Mouse (Mus musculus) splenic B cell, adult 2 months (primary cell): ENCODE measurements around the gene Hsf4.
"Not testable (repeated sequence)": the region's sequence is repeated elsewhere in the genome, so short reads cannot be mapped to it uniquely, and the experiment has no call there.

Source experiments
- DNase-seq: peaks from one replicate; pipeline ENCODE4 v3.0.0-alpha.2; 2011; ENCODE audit warnings: low read depth, low spot score
- H3K27me3 ChIP-seq: 2 replicates; pipeline ENCODE4 v1.6.1; 2012; ENCODE audit warnings: mild to moderate bottlenecking, low read length, moderate library complexity, mixed read lengths; ENCODE audit not compliant: control insufficient read depth, poor library complexity, insufficient read depth, severe bottlenecking
- H3K36me3 ChIP-seq: 2 replicates; pipeline ENCODE4 v1.6.1; 2012; ENCODE audit warnings: mild to moderate bottlenecking, low read length, moderate library complexity, mixed read lengths; ENCODE audit not compliant: control insufficient read depth, poor library complexity, insufficient read depth, severe bottlenecking

Gene Hsf4

DNA sequence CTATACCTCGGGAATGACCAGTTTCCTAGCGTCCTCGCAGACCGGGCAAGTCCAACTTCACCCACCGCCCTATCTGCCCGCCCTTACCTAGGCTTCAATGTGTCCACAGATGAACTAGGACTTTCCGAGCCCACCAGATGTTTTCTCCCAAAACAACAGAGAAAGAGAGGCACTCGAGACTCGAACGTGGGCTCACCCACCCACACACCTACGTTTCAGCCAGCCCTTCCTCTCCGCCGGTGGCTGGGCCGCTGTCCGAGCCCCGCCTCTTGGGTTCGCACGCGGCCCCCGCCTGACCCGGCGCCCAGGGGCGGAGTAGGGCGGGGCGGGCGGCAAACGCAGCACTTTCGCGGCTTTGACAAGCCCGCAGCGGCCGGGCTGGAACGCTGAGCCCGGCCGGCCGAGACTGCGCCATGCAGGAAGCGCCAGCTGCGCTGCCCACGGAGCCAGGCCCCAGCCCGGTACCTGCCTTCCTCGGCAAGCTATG lies at the start of gene Hsf4:
Gene Hsf4 (plus strand): TSS at position 341 of the 487 bp plus-strand sequence.
- H3K36me3 ChIP-seq: no peaks in the 10 kb centered on the region
- DNase-seq: peak; percentile 61
- no peaks in the 10 kb centered on the region for H3K27me3 ChIP-seq

DNA sequence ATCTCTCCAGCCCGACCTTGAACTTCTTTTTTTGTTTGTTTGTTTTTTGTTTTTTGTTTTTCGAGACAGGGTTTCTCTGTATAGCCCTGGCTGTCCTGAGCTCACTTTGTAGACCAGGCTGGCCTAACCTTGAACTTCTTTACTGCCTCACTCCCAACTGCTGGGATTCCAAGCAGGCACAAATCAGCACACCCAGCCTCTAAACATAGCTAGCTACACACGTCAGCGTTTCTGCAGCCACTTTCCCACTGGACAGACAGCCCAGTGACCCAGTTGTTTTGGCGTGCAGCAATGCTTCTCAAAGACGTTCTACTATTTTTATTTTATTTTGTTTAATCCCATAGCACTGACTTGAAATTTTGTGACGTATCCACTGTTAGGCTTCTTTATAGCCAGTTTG lies 45.8 kb upstream of the Hsf4 start:
- Histone ChIP-seq H3K36me3 (no peaks in the 10 kb centered on the region), H3K27me3 (no peaks in the 10 kb centered on the region)
- no peak for DNase-seq

DNA sequence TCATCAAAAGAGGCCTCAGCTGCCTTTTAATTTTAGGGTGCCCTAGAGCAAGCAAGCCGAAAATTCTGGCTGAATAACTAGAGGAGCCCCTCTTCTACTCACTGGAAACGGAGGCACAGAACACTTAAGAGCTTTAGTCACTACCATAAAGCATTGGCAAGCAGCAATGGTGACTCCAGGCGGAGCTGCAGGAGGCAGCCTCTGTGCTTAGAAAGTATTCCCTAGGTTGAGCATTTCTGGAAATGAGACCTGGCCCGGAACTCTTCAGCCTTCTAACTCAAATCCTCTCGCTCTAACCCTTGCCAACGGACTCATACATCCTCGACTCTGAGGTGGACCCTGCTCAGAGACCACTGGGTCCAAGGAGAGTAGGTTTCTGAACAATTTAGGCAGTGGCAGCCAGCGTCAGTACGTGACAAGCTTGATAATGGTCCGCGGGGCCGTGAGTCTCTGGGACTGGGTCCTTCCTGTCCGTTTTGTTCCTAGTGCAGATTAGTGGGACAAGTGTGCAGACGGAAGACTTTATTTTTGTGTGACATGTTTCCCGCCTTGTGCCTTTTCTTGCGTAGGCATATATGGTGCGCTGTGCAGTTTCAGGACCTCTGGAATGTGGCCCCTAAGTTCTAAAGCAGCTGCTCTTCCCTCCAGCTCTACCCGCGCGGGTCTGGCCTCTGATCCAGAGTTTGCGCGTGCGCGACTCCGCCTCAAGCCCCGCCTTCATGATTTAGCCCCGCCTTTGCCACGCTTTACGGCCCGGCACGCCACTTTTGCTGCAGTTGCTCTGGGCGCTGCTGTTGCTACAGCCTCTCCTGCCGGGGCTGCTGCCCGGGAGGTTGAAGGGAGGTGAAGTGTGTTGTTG lies 45.0 kb upstream of the Hsf4 start, which contains the start of gene D230025D16Rik:
Gene D230025D16Rik (plus strand): TSS at position 733 of the 859 bp plus-strand sequence.
- DNase-seq: peak; percentile 96
- no peaks in the 10 kb centered on the region for H3K27me3 ChIP-seq
- no peaks in the 10 kb centered on the region for H3K36me3 ChIP-seq

DNA sequence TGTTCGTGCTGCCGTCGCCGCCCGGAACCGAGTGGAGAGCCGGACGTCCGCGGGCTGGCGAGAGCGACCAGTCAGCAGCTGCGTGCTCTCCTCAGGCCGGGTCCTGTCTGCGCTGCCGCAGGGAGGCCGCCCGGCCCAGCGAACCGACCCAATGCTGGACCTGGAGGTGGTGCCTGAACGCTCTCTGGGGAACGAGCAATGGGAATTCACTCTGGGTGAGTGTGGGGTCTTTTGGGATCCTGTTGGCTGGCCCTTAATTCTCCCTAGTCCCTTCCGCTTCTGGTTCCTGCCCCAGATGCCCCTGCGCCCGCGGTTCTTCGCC lies 44.4 kb upstream of the Hsf4 start:
- H3K27me3 ChIP-seq: no peaks in the 10 kb centered on the region

DNA sequence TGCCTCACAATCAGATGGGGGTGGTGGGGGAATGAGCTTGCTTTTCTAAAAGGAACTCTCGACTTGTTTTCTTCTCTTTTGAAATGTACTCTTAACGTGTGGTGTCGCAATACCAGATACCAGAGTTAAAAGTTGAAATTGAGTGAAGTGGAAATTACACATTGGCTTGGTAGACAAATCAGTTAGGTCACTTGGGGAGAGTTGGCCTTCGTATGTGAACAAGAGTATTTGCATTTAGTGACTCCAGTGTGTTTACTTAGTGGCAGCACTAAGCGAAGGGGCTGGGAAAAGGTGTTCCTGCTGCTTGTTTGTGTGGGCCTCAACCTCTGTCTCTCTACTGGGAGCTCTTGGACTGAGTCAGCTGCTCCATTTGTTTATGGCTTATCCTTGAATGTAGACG lies 43.7 kb upstream of the Hsf4 start:
- no peaks in the 10 kb centered on the region for H3K27me3 ChIP-seq
- no peak for DNase-seq

More for the DNA sequence above, 44.4 kb upstream of the Hsf4 start:
- DNase-seq: no peak
- no peaks in the 10 kb centered on the region for H3K36me3 ChIP-seq

DNA sequence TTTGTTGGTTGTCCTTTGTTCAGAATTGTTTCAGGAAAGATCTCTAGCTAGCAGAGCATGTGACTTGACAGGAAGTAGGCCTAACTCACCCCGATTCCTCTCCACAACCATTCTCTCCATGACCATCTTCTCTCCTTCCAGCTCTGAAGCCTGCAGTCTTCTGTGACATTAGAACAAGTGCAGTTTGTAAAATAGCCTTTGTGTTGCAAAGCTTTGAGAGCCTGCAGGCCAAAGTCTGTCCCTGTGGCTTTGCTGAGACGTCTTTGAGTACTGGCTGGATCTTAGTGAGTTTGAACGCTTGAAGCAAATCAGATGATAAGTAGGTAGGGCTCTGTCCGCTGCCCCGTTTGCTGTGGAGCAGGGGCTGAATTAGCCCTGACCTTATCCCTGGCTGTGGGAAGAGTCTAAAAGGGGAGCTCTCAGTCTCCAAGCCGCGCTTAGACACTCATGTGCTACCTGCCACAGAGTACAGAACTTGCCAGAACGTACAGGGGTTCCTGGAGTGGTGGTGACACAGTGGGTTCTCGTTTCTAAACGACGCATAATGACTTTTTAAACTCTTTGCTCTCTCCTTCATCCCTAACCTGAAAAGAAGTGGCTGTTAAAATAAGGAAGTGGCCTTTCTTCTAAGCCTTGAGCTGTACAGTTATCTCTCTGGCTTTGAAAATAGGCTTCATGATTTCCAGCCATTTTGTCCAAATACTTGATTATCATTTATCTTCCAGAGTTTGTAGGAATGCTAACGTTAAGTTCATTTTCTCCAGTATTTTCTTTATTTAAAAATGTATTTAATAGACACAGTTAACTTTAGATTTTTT lies 37.9 kb upstream of the Hsf4 start:
- peaks cover 5% of the 10 kb centered on the region for H3K36me3 ChIP-seq
- H3K27me3 ChIP-seq: no peaks in the 10 kb centered on the region
- no peak for DNase-seq

More for the DNA sequence above, 43.7 kb upstream of the Hsf4 start:
- no peaks in the 10 kb centered on the region for H3K36me3 ChIP-seq

DNA sequence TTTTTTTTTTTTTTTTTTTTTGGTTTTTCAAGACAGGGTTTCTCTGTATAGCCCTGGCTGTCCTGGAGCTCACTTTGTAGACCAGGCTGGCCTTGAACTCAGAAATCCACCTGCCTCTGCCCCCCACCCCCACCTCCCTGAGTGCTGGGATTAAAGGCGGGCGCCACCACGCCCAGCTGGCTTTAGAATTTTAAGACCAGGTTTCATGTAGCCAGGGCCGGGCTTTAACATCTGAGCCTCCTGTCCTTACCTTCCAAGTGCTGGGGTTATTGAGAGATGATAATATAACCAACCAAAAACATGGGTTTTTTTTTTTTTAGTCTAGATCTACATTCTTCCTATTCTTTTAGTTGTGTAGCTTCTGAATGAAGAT lies 37.3 kb upstream of the Hsf4 start:
- H3K27me3 ChIP-seq, H3K36me3 ChIP-seq, DNase-seq: not testable (repeated sequence)

DNA sequence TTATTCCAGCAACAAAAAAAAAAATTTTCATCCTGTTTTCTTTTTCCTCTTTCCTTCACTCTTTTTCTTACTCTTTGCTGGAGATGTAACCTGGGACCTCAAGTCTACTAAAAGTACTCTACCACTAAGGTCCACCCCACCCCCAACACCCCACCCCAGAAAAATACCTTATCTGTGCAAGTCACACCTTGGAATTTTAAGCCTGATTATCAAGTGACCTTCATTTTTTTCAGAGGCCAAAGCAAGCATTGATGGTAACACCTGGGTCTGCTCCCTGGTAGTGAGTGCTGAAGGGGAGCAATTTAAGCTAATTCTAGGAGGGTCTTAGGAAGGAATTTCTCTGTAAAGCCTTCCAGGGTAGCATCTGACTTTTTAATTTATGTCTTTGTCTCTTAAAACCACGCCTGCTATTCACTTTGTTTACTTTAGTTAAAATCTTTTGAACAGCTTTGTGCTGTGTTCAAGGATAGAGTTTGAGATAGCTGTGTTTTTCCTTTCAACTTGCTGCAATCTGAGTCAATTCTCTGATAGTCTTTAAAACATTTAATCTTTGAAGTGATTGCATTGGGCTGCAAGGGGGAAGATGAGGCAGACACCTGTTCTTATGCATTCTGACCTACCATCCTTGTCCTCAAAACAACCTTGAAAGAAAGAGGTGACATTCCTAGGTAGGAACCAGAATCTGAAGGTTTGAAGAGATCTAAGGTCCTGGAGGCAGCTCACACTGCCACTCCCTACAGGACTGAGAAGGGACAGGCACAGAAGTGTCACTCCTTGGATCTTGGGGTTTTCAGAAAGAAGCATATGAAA lies 36.3 kb upstream of the Hsf4 start:
- Histone ChIP-seq H3K36me3 (peaks cover 5% of the 10 kb centered on the region), H3K27me3 (no peaks in the 10 kb centered on the region)
- no peak for DNase-seq

DNA sequence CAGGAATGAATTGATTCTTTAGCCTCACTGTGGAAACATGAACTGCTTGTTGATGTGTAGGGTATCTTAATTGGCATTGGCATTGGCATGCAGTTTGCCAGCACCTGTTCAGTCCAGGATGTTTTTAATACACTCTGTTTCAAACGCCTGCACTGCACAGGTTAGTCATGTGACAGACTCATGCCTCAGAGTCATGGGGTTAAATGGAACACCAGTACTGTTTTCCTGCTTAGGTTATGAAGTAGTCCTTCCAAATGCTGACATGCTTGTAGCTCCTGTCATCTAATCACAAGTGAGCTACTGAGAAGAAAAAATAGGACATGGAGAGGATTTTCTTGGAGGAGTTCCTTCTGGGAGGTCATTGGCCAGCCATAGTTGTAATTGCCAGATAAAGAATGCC lies 34.4 kb upstream of the Hsf4 start:
- DNase-seq: no peak
- H3K27me3 ChIP-seq: no peaks in the 10 kb centered on the region
- peaks cover 5% of the 10 kb centered on the region for H3K36me3 ChIP-seq

DNA sequence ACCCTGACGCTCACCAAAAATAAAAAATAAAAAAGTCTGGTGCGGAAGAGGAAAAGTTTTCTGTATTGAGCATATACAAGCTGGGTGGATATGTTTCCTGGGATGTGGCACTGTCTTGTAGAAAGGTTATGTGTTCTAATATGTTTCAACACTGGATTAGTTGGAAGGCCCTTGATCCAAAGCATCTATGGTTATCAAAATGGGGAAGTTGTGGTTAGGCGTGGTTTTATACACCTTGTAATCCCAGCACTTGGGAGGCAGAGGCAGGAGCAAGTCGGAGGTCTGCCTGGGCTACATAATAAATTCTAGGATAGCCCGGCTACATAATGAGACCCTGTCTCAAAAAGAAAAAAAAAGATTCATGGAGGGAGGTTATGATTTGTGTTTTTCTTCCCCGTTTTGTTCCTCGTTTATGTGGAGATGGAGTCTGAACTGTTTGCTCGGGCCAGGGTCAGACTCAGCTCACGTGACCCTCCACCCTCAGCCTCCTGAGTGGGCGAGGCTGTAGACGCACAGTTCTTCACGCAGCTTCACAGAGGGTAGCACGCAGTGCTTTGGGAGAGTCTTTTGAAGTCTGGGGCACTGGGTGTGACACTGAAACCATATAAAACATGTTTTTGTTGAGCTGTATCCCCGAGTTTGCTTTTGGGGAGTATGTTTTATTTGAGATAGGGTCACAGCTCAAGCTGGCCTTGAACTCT lies 32.0 kb upstream of the Hsf4 start:
- no peak for DNase-seq
- Histone ChIP-seq H3K36me3 (peaks cover 6% of the 10 kb centered on the region), H3K27me3 (no peaks in the 10 kb centered on the region)

DNA sequence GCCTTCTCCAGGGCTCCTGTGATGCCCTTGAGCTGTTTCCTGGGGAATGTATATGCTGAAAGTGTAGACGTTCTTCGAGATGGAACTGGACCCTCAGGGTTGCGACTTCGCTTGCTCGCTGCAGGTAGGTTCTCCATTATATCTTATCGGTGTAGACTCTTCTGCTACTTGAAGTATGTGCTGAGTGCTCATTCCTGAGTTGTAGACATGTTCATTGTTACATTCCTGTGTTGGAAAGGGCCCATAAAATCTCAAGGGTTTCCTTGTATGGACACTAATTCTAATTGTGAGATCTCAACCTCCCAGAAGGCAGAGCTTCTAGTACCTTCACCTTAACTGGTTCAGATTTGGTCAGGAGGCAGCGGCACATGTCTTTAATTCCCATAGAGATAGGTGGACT lies 28.6 kb upstream of the Hsf4 start:
- Histone ChIP-seq H3K27me3 (no peaks in the 10 kb centered on the region), H3K36me3 (peaks cover 5% of the 10 kb centered on the region)
- DNase-seq: no peak

DNA sequence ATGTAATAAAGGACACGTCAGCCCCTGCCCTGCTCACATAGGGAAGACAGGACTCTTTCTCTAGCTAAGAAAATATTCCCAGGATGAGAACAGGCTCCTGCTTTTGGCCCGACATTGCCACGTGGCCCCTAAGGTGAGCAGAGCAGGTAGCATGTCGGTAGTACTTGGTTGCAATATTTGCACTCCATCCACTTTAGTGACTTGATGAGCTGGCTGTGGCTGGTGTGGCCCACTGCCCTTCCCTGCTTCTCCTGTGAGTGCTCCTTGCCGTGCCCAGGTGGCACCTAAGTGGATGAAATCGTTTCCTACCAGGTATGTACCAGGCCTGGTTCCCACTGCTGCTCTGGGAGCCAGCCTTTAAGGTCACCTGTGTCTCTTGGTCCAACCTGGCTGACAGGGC lies 17.6 kb upstream of the Hsf4 start:
- no peaks in the 10 kb centered on the region for H3K27me3 ChIP-seq
- DNase-seq: no peak
- peaks cover 4% of the 10 kb centered on the region; the same call in 1 of the 2 replicates for H3K36me3 ChIP-seq

DNA sequence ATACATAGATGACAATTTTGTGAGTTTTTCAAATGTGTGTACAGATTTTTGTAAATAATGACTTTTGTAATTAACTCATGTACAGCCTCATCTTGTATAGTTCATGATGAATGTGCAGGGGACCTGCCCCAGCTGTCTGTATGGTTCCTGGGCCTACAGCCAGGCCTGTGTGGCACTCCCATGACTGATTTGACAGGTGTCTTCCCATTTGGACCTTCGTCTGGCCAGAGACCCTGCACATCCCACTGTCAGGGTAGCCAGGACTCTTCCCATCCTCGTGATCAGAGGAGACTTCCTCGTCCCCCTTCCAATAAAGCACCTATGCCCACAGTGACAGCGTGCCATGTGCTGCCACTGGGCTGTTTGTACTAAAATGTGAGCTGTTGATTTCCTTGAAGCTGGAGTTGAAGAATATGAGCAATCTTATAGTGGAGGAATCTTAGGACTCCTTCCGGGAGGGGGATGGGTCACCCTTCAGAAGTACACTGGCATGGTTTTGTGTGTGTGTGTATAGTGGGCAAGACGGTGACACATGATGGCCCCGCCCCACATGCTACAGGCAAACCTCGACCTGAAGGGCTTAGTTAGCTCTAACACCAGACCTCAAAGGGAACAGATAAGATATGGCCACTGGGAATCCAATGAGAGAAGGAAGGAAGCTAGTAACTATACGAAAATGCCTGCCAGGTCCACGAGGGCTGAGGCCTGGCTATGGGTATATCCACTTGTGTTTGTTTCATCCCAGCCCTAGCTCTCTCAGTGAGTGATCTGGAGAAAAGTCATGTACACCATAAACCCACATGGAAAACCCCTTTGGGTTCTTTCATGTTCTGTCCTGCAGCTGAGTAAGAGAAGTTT lies 16.7 kb upstream of the Hsf4 start:
- H3K27me3 ChIP-seq: no peaks in the 10 kb centered on the region
- no peak for DNase-seq
- peaks cover 2% of the 10 kb centered on the region; the same call in 1 of the 2 replicates for H3K36me3 ChIP-seq
